Mouse (Mus musculus) embryonic fibroblast, embryonic 13.5 days (primary cell): ENCODE measurements around the gene Cdhr1. TPM values are rescaled to one million over a fixed set of nuclear protein-coding genes. Genes with fewer than 3 reads are reported as not detected.

Source experiments
- H3K27ac ChIP-seq: 2 replicates; pipeline ENCODE4 v1.5.1; 2012; ENCODE audit warnings: low read length, control low read depth, inconsistent platforms; ENCODE audit not compliant: insufficient read depth
- H3K4me1 ChIP-seq: 2 replicates; pipeline ENCODE4 v1.6.1; 2011; ENCODE audit warnings: low read length; ENCODE audit not compliant: control insufficient read depth, insufficient read depth
- H3K4me3 ChIP-seq: 2 replicates; pipeline ENCODE4 v1.5.1; 2011; ENCODE audit warnings: mild to moderate bottlenecking, control low read depth, low read length; ENCODE audit not compliant: insufficient read depth
- CTCF ChIP-seq: IDR thresholded peaks from 2 replicates; pipeline ENCODE4 v1.5.1; 2011; ENCODE audit warnings: mild to moderate bottlenecking, control low read depth, low read length, moderate library complexity, borderline replicate concordance; ENCODE audit not compliant: insufficient read depth
- POLR2A ChIP-seq: IDR thresholded peaks from 2 replicates; pipeline ENCODE4 v1.6.1; 2011; ENCODE audit warnings: low read depth, mild to moderate bottlenecking, control low read depth, low read length, moderate library complexity
- polyA plus RNA-seq: library from polyadenylated mRNA; stranded (reverse); fragments of >200 nt; gene quantifications from 2 replicates; pipeline ENCODE4 v1.2.4, GENCODE M21; 2011; ENCODE audit warnings: low read depth; ENCODE audit not compliant: missing spikeins, insufficient read length

Gene Cdhr1
- polyA plus RNA-seq, 1 experiment = 0.83 TPM

DNA sequence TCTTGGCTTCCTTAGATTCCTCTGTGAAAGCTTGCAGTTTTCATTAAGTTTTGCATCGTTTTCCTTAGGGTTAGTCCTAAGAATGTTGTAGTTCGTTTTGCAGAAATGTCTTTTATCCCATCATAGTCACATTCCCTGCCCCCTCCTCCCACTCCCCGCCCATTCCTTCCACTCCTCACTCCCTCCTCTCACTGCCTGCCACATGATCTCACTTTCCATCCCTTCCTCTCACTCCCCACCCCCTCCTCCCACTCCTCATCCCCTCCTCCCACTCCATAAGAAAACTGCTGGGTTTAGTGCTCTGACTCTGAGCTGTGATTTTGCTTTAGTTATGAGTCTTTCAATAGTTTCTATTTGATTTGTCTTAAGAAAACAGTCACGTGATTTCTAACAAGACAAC, 14.4 kb downstream of the Cdhr1 start:
- no peaks in the 10 kb centered on the region for H3K4me1 ChIP-seq
- H3K27ac ChIP-seq = no peak overlapping the region
- H3K4me3 ChIP-seq = no peak overlapping the region
- TF ChIP-seq POLR2A (no peak), CTCF (no peak)

- no peak overlapping the region for H3K4me3 ChIP-seq
- no peak overlapping the region for H3K27ac ChIP-seq
- H3K4me1 ChIP-seq = no peaks in the 10 kb centered on the region
- TF ChIP-seq POLR2A = no peak
- TF ChIP-seq CTCF = no peak
Observed at GRCm38 (mm10) chr14:37080724-37081123, 17.4 kb downstream of the Cdhr1 start.

- Histone ChIP-seq H3K4me3 (no peak overlapping the region), H3K4me1 (no peaks in the 10 kb centered on the region), H3K27ac (no peak overlapping the region)
- TF ChIP-seq POLR2A (no peak), CTCF (no peak)
Observed at GRCm38 (mm10) chr14:37068516-37068915, 29.6 kb downstream of the Cdhr1 start.

DNA sequence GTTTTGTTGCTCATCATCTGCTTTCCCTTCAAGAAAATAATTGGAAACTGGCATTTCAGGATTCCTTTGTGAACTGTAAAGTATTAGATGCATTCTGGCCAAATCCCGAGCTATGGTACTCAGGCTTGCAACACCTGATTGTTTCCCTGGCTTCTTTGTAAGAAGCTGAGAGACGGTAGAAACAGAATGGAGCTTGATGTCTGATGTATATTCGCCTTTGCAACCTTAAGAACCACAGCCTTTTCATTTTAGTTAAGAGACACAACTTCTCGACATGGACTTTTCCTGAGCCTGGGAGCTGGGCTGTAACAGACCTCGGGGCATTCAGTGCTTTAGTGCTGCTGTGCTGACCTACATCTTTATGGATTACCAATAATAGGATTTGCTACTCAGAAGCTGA, 30.5 kb downstream of the Cdhr1 start, which contains the start of gene Lrit2:
Gene Lrit2 (plus strand): TSS at position 301 of the 400 bp plus-strand sequence.
- no peaks in the 10 kb centered on the region for H3K4me1 ChIP-seq
- TF ChIP-seq POLR2A = no peak
- no peak for TF ChIP-seq CTCF
- no peak within 1 kb of the TSS for H3K27ac ChIP-seq
- H3K4me3 ChIP-seq = no peak within 1 kb of the TSS

GRCm38 (mm10) chr14:37066636-37067035, 31.5 kb downstream of the Cdhr1 start:
- Histone ChIP-seq H3K4me3 (no peak overlapping the region), H3K27ac (no peak overlapping the region), H3K4me1 (no peaks in the 10 kb centered on the region)
- TF ChIP-seq CTCF = no peak

DNA sequence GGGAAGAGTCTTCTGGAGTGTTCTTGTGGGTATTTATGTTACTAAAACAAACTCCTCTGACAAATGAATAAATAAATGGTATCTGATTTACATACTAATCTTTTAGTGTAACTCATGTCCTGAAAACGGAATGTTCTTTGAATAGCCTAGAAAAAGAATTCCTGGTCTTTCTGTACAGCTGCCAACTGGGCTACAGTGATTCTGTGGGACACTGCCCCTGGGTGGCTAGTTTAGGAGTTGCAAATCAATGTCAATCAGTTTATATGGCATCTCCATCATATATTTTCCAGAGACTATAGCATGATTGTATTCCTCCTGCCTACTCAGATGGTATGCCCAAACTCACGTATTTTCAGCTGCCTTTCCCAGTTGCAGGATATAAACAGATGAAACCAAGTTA, 33.3 kb downstream of the Cdhr1 start:
- Histone ChIP-seq H3K4me1 (no peaks in the 10 kb centered on the region), H3K27ac (no peak overlapping the region), H3K4me3 (no peak overlapping the region)
- TF ChIP-seq CTCF = no peak
- no peak for TF ChIP-seq POLR2A

- TF ChIP-seq POLR2A (no peak), CTCF (no peak)
- no peak within 1 kb of the TSS for H3K4me3 ChIP-seq
- no peaks in the 10 kb centered on the region for H3K4me1 ChIP-seq
- H3K27ac ChIP-seq = no peak within 1 kb of the TSS
Observed at GRCm38 (mm10) chr14:37048914-37049410, 49.2 kb downstream of the Cdhr1 start, which contains the start of gene Rgr. Gene Rgr, minus strand, starts transcription at chr14:37048964.

DNA sequence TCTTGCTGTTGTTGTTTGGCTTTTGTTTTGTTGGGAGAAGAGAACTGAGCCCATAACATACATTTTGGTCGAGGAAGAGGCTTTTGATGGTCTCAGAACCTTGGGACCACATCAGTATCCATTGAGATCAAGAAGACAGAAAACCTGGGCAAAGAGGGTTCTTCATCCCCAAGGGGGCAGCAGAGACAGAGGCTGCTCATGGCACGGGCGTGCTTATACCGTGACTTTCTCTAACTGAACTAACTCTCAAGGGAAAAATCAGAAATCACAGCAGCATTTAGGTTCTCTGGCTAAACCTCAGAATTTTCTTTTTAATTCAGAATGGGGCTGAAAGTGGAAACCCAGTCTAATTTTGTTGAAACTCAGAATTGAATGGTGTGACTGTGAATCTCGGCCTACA, 63.7 kb downstream of the Cdhr1 start:
- TF ChIP-seq POLR2A (no peak), CTCF (0 out of 2 replicates have a peak, but pooled peaks have one; percentile 12)
- Histone ChIP-seq H3K4me1 (no peaks in the 10 kb centered on the region), H3K4me3 (no peak overlapping the region), H3K27ac (no peak overlapping the region)

- H3K4me1 ChIP-seq = no peaks in the 10 kb centered on the region
- no peak for TF ChIP-seq POLR2A
- TF ChIP-seq CTCF = peak; percentile 93
- H3K4me3 ChIP-seq = no peak overlapping the region
- H3K27ac ChIP-seq = no peak overlapping the region
Observed at GRCm38 (mm10) chr14:37033241-37033640, 64.9 kb downstream of the Cdhr1 start.

- no peak overlapping the region for H3K4me3 ChIP-seq
- no peaks in the 10 kb centered on the region for H3K4me1 ChIP-seq
- no peak overlapping the region for H3K27ac ChIP-seq
- no peak for TF ChIP-seq CTCF
- no peak for TF ChIP-seq POLR2A
Observed at GRCm38 (mm10) chr14:37032481-37033104, 65.6 kb downstream of the Cdhr1 start.

GRCm38 (mm10) chr14:37028555-37028954, 69.6 kb downstream of the Cdhr1 start:
- no peak overlapping the region for H3K27ac ChIP-seq
- TF ChIP-seq CTCF (no peak), POLR2A (no peak)
- no peaks in the 10 kb centered on the region for H3K4me1 ChIP-seq
- H3K4me3 ChIP-seq = no peak overlapping the region
